Mouse (Mus musculus) myocyte (in vitro differentiated cells): ENCODE data around the gene Ankrd10. TPM values are rescaled to one million over a fixed set of nuclear protein-coding genes. Genes with fewer than 3 reads are reported as not detected.

Source experiments
- H3K27me3 ChIP-seq: one replicate; pipeline ENCODE4 v1.6.1; 2011; ENCODE audit not compliant: control insufficient read depth, insufficient read depth, insufficient read length
- H3K36me3 ChIP-seq: one replicate; pipeline ENCODE4 v1.6.1; 2011; ENCODE audit not compliant: control insufficient read depth, insufficient read depth
- H3K4me2 ChIP-seq: one replicate; pipeline ENCODE4 v1.6.1; 2011; ENCODE audit warnings: low read depth, control low read depth
- H3K4me3 ChIP-seq: one replicate; pipeline ENCODE4 v1.5.1; 2011; ENCODE audit warnings: mild to moderate bottlenecking, control low read depth, moderate library complexity
- H3K79me2 ChIP-seq: one replicate; pipeline ENCODE4 v1.6.1; 2011; ENCODE audit not compliant: control insufficient read depth, insufficient read depth
- H3ac ChIP-seq: one replicate; pipeline ENCODE4 v1.6.1; 2011; ENCODE audit not compliant: control insufficient read depth, insufficient read length
- CEBPB ChIP-seq: IDR thresholded peaks from 2 replicates; pipeline ENCODE4 v1.6.1; 2011; ENCODE audit warnings: mild to moderate bottlenecking, moderate library complexity; ENCODE audit not compliant: poor library complexity, insufficient read depth, severe bottlenecking
- E2F4 ChIP-seq: IDR thresholded peaks from one replicate; pipeline ENCODE4 v1.6.1; 2011; ENCODE audit warnings: mild to moderate bottlenecking, control low read depth, moderate library complexity; ENCODE audit not compliant: insufficient read depth
- MAX ChIP-seq: IDR thresholded peaks from one replicate; pipeline ENCODE4 v1.6.1; 2011; ENCODE audit warnings: low read depth, mild to moderate bottlenecking, control low read depth
- MYOD1 ChIP-seq, 3 experiments: IDR thresholded peaks; one replicate each; pipeline ENCODE4 v1.6.1; 2011; ENCODE audit warnings: control low read depth in 2 of 3, low read depth in 2 of 3, mild to moderate bottlenecking in 2 of 3, moderate library complexity in 1 of 3; ENCODE audit not compliant: insufficient read length in 2 of 3, control insufficient read depth in 1 of 3
- MYOG ChIP-seq, 3 experiments: IDR thresholded peaks; one replicate each; pipeline ENCODE4 v1.6.1; 2011; ENCODE audit warnings: control low read depth in 2 of 3, low read depth in 2 of 3, mild to moderate bottlenecking in 2 of 3; ENCODE audit not compliant: insufficient read length in 2 of 3, control insufficient read depth in 1 of 3, insufficient read depth in 1 of 3
- POLR2A ChIP-seq: IDR thresholded peaks from one replicate; pipeline ENCODE4 v1.6.1; 2011; ENCODE audit warnings: low read depth, mild to moderate bottlenecking, control low read depth, moderate library complexity; ENCODE audit not compliant: insufficient read length
- POLR2AphosphoS2 ChIP-seq: IDR thresholded peaks from one replicate; pipeline ENCODE4 v1.6.1; 2011; ENCODE audit warnings: low read depth, control low read depth; ENCODE audit not compliant: insufficient read length
- REST ChIP-seq: IDR thresholded peaks from one replicate; pipeline ENCODE4 v1.6.1; 2011; ENCODE audit warnings: mild to moderate bottlenecking, control low read depth, moderate library complexity; ENCODE audit not compliant: insufficient read depth, insufficient read length
- SRF ChIP-seq: IDR thresholded peaks from one replicate; pipeline ENCODE4 v1.6.1; 2011; ENCODE audit warnings: low read depth; ENCODE audit not compliant: control insufficient read depth, insufficient read length
- TCF12 ChIP-seq: IDR thresholded peaks from one replicate; pipeline ENCODE4 v1.6.1; 2011; ENCODE audit warnings: mild to moderate bottlenecking, control low read depth; ENCODE audit not compliant: poor library complexity, insufficient read depth, severe bottlenecking
- TCF3 ChIP-seq: IDR thresholded peaks from one replicate; pipeline ENCODE4 v1.6.1; 2011; ENCODE audit warnings: low read depth, control low read depth; ENCODE audit not compliant: insufficient read length
- USF1 ChIP-seq: IDR thresholded peaks from one replicate; pipeline ENCODE4 v1.6.1; 2011; ENCODE audit warnings: low read depth, mild to moderate bottlenecking, control low read depth, moderate library complexity
- polyA plus RNA-seq: library from polyadenylated mRNA; unstranded; fragments of >200 nt; fragmentation: generic; extraction: Trizol; gene quantifications from one replicate; pipeline ENCODE4 v1.2.1, GENCODE M21; 2012; ENCODE audit warnings: missing spikeins

Gene Ankrd10
- polyA plus RNA-seq, 1 experiment, result 71.9 TPM

- Histone ChIP-seq H3K4me3 (no peak overlapping the region), H3K36me3 (no peaks in the 10 kb centered on the region), H3K79me2 (no peaks in the 10 kb centered on the region), H3ac (no peak overlapping the region), H3K27me3 (peaks cover 5% of the 10 kb centered on the region), H3K4me2 (no peak overlapping the region)
- TF ChIP-seq REST (no peak), POLR2A (no peak), MYOD1 (IDR thresholded peaks at IDR 0.05; ENCODE audit: control insufficient read depth in 1 of 3, insufficient read length in 2 of 3, low read depth in 2 of 3) (no peak), TCF3 (no peak), USF1 (no peak), E2F4 (no peak), MAX (no peak), MYOG (IDR thresholded peaks at IDR 0.05; ENCODE audit: control insufficient read depth in 1 of 3, insufficient read depth in 1 of 3, insufficient read length in 2 of 3, low read depth in 2 of 3) (no peak), SRF (no peak), CEBPB (no peak), TCF12 (no peak), POLR2AphosphoS2 (no peak)
These were observed 42.2 kb downstream of the Ankrd10 start for GRCm38 (mm10) chr8:11593222-11593884.

GRCm38 (mm10) chr8:11592296-11592695, 43.3 kb downstream of the Ankrd10 start:
- Histone ChIP-seq H3K79me2 (no peaks in the 10 kb centered on the region), H3K4me2 (no peak overlapping the region), H3K4me3 (no peak overlapping the region), H3ac (no peak overlapping the region), H3K27me3 (peaks cover 5% of the 10 kb centered on the region), H3K36me3 (no peaks in the 10 kb centered on the region)
- TF ChIP-seq POLR2A, result no peak
- TF ChIP-seq CEBPB, result no peak
- TF ChIP-seq MAX, result no peak
- TF ChIP-seq POLR2AphosphoS2, result no peak
- no peak for TF ChIP-seq USF1
- no peak for TF ChIP-seq TCF3
- TF ChIP-seq MYOG (IDR thresholded peaks at IDR 0.05; ENCODE audit: control insufficient read depth in 1 of 3, insufficient read depth in 1 of 3, insufficient read length in 2 of 3, low read depth in 2 of 3), result no peak
- no peak for TF ChIP-seq TCF12
- no peak for TF ChIP-seq MYOD1 (IDR thresholded peaks at IDR 0.05; ENCODE audit: control insufficient read depth in 1 of 3, insufficient read length in 2 of 3, low read depth in 2 of 3)
- TF ChIP-seq E2F4, result no peak
- TF ChIP-seq SRF, result no peak
- no peak for TF ChIP-seq REST

- no peak for TF ChIP-seq TCF12
- TF ChIP-seq POLR2A, result no peak
- TF ChIP-seq CEBPB, result no peak
- TF ChIP-seq POLR2AphosphoS2, result no peak
- TF ChIP-seq TCF3, result no peak
- no peak for TF ChIP-seq USF1
- TF ChIP-seq MAX, result no peak
- no peaks in the 10 kb centered on the region for H3K79me2 ChIP-seq
- H3K4me3 ChIP-seq, result no peak overlapping the region
- peaks cover 5% of the 10 kb centered on the region for H3K27me3 ChIP-seq
- H3K36me3 ChIP-seq, result no peaks in the 10 kb centered on the region
- H3ac ChIP-seq, result no peak overlapping the region
- H3K4me2 ChIP-seq, result no peak overlapping the region
These were observed 43.7 kb downstream of the Ankrd10 start for GRCm38 (mm10) chr8:11591837-11592236.

GRCm38 (mm10) chr8:11586374-11586745, 49.2 kb downstream of the Ankrd10 start:
- no peaks in the 10 kb centered on the region for H3K79me2 ChIP-seq
- TF ChIP-seq SRF (no peak), POLR2A (no peak), TCF12 (no peak), REST (no peak), CEBPB (no peak), MYOD1 (IDR thresholded peaks at IDR 0.05; ENCODE audit: control insufficient read depth in 1 of 3, insufficient read length in 2 of 3, low read depth in 2 of 3) (no peak), USF1 (no peak), TCF3 (no peak), MYOG (IDR thresholded peaks at IDR 0.05; ENCODE audit: control insufficient read depth in 1 of 3, insufficient read depth in 1 of 3, insufficient read length in 2 of 3, low read depth in 2 of 3) (no peak), POLR2AphosphoS2 (no peak), E2F4 (no peak), MAX (no peak)
- H3ac ChIP-seq, result no peak overlapping the region
- peaks cover 5% of the 10 kb centered on the region for H3K27me3 ChIP-seq
- H3K4me3 ChIP-seq, result no peak overlapping the region
- no peaks in the 10 kb centered on the region for H3K36me3 ChIP-seq
- H3K4me2 ChIP-seq, result no peak overlapping the region
